Mouse (Mus musculus) spleen, postnatal 14 days (tissue): Measurements from ENCODE around the gene Ptpn1.
A peak's percentile ranks its signal among the peaks of the same experiment; 100 is the strongest.

Source experiments
- DNase-seq, 2 experiments: peaks; one replicate each; pipeline ENCODE4 v3.0.0; 2021 to 2022; ENCODE audit warnings: low spot score in 2 of 2

Ptpn1 gene

GRCm38 (mm10) chr2:167972146-167972545, 40.3 kb downstream of the Ptpn1 start:
- DNase-seq: no peak

- no peak for DNase-seq
These were observed 41.0 kb downstream of the Ptpn1 start for GRCm38 (mm10) chr2:167972809-167973208.

- DNase-seq: no peak
These were observed 43.9 kb downstream of the Ptpn1 start for GRCm38 (mm10) chr2:167975746-167976145.

GRCm38 (mm10) chr2:167978271-167978670, 46.4 kb downstream of the Ptpn1 start:
- DNase-seq: no peak

GRCm38 (mm10) chr2:167980391-167980790, 48.5 kb downstream of the Ptpn1 start:
- no peak for DNase-seq

DNA sequence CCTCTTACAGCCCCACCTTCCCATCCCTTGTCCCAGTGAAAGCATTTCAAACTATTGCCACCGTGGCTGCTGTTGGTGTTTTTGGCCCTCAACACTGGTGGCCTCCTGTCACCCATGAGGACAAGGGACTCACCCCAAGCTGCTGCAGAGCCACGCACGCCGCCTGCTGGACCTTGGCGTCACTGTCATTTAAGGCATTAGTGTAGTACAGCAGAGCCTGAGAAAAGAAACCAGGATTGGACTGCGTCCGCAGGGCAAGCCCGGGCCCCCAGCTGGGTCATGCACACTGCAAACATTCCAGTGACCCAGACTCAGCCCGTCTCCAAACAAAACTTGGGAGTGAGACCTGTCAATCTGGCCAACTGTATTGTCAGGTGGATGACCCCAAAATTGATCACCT, 50.8 kb downstream of the Ptpn1 start:
- no peak for DNase-seq

DNA sequence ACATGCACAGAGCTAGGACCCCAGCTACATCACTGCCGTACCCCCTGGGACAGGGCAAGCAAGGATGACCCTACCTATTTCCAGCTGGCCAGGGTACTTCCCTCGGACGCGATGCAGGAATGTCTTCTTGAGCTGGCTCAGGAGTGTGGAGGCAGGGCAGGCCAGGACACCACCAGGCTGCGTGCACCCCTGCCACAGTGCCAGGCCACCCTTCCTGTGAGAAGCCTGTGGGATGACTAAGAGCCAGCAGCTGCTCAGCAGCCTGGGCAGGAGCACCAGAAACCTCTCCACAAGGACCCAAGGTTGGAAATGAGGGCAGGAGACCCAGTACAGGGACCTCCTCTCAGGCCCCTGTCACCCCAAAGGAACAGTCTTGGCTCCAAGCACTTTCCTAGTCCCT, 52.5 kb downstream of the Ptpn1 start:
- DNase-seq: no peak

GRCm38 (mm10) chr2:167984946-167985345, 53.1 kb downstream of the Ptpn1 start:
- no peak for DNase-seq

DNA sequence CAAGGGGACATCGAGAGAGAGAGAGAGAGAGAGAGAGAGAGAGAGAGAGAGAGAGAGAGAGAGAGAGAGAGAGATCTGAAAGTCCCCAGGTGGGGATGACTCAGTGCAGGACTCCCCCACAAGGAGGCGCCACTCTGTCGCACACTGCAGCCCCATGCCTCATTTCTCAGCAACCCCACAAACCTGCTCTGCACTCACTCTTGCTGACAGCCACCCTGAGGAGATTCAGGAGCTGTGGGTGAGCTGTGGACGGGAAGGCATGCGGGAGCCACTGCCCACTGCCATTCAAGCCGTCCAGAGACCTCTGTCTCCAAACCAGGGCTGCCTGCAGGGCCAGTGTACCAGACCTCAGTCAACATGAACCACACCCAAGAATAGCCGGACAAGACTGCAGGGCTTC, 54.9 kb downstream of the Ptpn1 start:
- DNase-seq: peak in 1 of 2 experiments; percentile 53

DNA sequence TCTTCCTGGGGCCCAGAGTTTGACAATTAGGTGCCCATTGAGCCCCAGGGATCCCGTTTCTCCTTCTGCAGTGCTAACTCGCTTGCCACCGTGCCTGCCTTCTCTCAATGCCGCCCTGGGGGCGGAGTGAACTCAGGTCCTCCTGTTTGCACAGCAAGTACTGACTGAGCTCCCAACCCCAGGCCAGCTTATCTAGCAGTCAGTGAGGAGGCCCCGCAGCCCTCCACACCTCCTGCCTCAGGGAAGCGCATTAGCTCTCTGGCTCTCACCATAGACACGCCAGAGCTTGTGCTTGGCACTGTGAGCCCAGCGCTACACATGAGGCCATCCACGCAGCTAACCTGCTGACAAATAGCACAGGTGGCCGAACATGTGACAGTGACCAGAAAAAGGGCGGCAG, 55.8 kb downstream of the Ptpn1 start:
- no peak for DNase-seq

- no peak for DNase-seq
These were observed 57.5 kb downstream of the Ptpn1 start for GRCm38 (mm10) chr2:167989310-167989709.

- DNase-seq: no peak
These were observed 61.4 kb downstream of the Ptpn1 start for GRCm38 (mm10) chr2:167993260-167993659.

DNA sequence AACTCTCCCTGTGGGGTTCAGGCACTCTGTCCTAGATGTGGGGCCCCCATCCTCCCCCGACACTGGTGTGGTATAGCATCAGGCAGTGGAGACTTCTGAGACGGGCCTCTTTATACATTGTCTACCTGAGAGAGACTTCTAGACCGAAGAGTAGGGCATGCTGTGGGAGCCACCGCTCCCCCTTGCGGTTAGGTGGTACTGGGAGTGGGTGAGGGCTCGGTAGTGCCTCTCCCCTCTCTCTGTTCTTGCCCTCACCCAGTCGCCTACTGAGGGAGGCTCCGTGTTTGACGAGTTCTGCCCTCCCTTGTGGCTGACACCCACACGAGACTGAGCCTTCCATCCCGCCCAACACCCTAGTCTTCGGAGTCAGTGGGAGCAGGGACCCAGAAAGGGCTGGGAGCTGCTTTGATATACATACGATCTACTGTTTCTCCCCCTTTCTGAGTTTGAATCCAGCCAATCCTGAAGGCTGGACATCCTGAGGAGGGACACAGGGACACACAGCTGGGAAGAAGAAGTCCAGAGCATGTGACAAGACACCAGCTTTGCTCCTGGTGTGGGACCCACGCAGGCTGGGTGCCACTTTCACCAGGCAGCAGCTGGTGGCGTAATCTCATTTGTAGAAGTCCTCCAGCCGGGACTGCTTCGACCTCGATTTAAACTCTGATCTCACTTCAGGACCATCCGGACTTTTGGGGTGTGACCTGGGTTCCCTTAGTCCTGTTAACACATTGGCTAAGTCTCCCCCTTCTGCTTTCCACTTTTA, 64.2 kb downstream of the Ptpn1 start:
- DNase-seq: no peak

- no peak for DNase-seq
These were observed 64.9 kb downstream of the Ptpn1 start for GRCm38 (mm10) chr2:167996672-167997215.

DNA sequence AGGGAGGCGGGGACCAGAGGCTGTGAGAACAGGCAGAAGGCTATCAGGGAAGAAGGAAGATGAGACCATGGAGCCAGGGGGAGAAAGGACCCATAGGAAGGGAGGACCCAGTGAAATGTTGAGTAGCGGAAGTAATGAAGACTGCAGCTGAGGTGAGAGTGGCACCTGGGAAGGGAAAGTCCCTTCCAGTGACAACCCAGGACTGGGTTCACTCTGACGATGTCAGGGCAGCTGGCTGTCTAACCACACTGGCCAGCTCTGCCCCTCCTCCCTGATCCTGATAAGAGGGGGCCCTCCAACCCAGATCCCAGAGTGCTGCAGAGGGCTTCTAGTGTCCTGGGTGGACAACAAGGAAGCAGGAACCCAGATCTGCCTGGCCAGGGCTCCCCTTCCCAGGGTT, 65.7 kb downstream of the Ptpn1 start:
- DNase-seq: no peak

GRCm38 (mm10) chr2:167999145-167999743, 67.4 kb downstream of the Ptpn1 start:
- DNase-seq: no peak

- no peak for DNase-seq
These were observed 70.3 kb downstream of the Ptpn1 start for GRCm38 (mm10) chr2:168002188-168002587.

DNA sequence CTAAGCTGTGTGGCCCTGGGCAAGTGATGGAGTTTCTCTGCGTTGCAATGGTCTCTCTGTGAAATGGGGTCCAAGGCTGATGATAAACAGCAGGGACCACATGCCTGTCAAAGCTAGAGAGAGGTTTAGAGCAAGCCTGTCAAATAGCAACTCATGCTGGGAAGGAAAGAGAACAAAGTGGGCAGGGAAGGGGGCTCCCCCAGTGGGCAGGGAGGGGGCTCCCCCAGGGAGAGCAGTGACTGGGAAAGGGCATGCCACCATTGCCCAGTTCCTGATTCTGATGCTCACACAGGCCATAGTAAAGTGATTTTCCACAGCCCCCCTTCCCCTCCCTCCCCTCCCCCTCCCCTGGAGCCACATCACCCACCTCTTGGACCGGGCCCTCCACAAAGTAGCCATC, 71.0 kb downstream of the Ptpn1 start:
- DNase-seq: no peak

- no peak for DNase-seq
These were observed 71.6 kb downstream of the Ptpn1 start for GRCm38 (mm10) chr2:168003431-168003830.

DNA sequence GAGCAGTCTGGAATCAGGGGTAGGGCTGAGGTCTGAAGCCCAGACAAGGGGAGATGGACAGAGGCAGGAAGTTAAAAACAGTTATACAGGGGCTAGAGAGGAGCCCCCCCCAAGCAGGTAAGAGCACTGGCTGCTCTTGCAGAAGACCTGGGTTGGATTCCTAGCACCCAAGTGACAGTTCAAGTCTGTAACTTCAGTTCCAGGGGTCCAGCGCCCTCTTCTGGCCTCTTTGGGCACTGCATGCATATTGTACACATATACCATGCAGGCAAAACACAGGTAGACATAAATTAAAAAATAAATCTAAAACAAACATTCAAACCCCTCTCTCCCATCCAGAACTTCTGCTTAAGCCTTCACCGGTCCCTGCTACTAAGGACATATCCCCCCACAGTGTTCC, 72.5 kb downstream of the Ptpn1 start:
- no peak for DNase-seq

DNA sequence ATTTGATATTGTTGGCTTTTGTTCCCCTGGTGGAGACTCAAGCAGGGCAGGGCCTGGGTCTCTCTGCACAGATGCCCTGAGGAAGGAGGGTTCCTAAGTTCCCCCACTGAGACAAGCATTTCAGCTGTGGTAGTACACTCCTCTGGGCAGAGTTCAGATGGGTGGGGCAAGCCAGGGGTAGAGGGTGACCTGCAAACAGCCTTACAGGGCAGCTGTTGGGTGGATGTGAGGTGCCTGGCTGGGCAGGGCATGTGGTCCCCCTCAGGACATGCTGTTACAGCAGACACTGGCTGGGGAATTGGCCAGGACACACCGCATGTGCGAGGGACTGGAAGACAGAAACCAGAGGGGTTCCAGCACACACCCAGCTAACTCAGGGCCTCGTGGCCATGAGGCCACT, 73.1 kb downstream of the Ptpn1 start:
- no peak for DNase-seq

- DNase-seq: no peak
These were observed 73.8 kb downstream of the Ptpn1 start for GRCm38 (mm10) chr2:168005616-168006015.

GRCm38 (mm10) chr2:168006489-168006888, 74.6 kb downstream of the Ptpn1 start:
- no peak for DNase-seq
